Mouse (Mus musculus) olfactory bulb, adult 2 months (tissue): ENCODE measurements around the gene Rbms1.

Source experiments
- CTCF ChIP-seq: fragments of 200-500 bp; IDR thresholded peaks from 2 replicates; pipeline ENCODE4 v1.5.1; 2012; ENCODE audit warnings: low read depth, mild to moderate bottlenecking, low read length, moderate library complexity; ENCODE audit not compliant: insufficient read depth
- POLR2A ChIP-seq: fragments of 200-500 bp; IDR thresholded peaks from 2 replicates; pipeline ENCODE4 v1.6.1; 2012; ENCODE audit warnings: mild to moderate bottlenecking, low read depth, low read length, moderate library complexity; ENCODE audit not compliant: insufficient read depth

DNA sequence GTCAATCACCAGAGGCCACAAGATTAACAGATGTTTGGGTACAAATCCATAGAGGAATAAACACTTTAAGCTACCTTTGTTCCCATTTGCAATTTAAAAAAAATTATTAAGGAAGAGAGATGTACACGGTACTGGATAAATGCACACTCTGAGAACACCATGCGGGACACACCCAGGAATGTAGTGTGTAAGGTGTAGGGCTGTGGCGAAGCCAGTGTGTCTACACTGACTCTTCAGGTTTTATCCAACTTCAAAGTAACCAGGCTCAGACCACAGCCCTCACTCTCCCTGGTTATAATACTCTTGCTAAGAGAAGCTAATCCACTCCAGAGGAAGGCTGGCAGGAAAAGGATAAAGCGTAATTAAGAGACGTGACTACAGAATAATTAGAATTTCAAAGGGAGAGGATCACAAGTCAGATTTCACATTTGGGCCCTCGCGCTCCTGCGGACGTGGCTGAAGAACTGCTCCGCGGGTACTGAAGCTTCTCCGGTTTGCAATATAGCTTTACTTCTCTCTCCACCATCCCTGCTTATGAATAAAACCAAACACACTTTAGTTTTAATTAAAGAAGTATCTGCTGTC, 161.3 kb downstream of the Rbms1 start:
- no peak for TF ChIP-seq CTCF
- TF ChIP-seq POLR2A: no peak
